Mouse (Mus musculus): ENCODE data around the gene Tpo. TPM values are rescaled to one million over a fixed set of nuclear protein-coding genes. Genes with fewer than 3 reads are reported as not detected.

Gene Tpo
- polyA plus RNA-seq, 1 experiment from 2014 or later: not detected

DNA sequence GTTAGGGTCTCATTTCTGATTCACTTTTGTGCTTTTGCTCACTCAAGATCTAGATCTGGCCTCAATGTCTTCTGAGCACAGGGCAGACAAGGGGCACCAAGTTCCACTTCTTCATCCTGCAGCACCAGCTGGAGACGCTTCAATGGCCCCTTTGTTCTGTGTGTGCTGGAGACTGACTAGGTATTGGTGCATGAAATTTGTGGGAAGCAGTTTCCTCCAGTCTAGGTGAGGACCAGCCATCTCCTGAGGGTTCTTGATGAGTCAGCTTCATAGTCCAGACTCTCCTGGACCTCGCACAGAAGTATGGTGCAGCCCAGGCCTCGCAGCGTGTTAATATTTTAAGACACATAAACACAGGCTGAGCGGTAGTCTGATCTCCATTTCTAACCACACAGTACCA is 97.7 kb downstream of the Tpo start:
- Histone ChIP-seq H3K4me3 (no peak overlapping the region), H3K27me3 (no peaks in the 10 kb centered on the region), H3K9ac (no peak overlapping the region), H3K4me2 (no peak overlapping the region), H3K27ac (no peak overlapping the region), H3K36me3 (no peaks in the 10 kb centered on the region), H3K4me1 (peaks cover 3% of the 10 kb centered on the region; the same call in 1 of the 2 replicates), H3K9me3 (no peaks in the 10 kb centered on the region)
- WGBS: 76% methylated on average over 5 of the region's 5 CpGs
- ATAC-seq (ENCODE audit: borderline replicate concordance, extremely low read depth, low FRiP score, low TSS enrichment): no peak

DNA sequence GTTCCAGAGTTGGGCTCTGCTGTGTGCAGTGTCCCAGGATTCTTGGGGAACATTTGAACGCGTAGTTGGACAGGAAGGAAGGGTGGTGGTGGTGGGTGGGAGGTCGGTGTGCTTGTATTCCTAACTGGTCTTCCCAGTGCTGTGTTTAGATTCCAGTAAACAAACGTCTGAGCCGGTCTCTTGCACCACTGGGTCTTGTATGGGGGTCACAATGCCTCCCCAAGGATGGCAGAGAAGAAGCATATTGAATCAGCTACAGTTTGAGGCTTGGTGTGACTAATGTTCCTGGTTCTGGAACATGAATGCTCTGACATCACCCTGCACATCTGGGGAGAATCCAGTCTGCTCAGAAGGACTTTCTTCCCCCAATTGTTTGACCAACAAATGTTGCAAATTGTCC is 101.9 kb downstream of the Tpo start:
- no peak overlapping the region for H3K27ac ChIP-seq
- no peak overlapping the region for H3K4me3 ChIP-seq
- no peaks in the 10 kb centered on the region for H3K9me3 ChIP-seq
- ATAC-seq (ENCODE audit: borderline replicate concordance, extremely low read depth, low FRiP score, low TSS enrichment): no peak
- H3K36me3 ChIP-seq: no peaks in the 10 kb centered on the region
- no peak overlapping the region for H3K4me2 ChIP-seq
- no peak overlapping the region for H3K9ac ChIP-seq
- 30% methylated on average over 5 of the region's 5 CpGs for WGBS
- H3K27me3 ChIP-seq: no peaks in the 10 kb centered on the region
- H3K4me1 ChIP-seq: peaks cover 4% of the 10 kb centered on the region; the same call in 1 of the 2 replicates

DNA sequence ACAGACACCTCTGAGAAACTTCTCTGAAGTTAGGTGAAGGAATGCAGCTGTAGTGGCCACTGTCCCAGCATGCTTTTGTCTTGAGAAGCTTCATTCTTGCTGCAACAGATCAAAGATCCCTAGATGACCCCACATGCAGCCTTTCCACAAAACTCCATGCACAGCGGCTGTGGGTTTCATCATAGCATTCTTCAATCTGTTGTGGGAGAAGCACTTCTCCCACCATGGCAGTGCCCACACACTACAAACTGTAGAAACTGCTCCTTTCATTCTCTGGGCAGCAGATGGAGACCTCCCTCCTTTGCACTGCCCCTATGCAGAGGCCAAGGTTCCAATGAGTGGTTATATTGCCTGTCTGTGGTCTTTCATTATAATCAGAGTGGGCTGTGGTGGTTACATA is 103.3 kb downstream of the Tpo start:
- H3K4me2 ChIP-seq: no peak overlapping the region
- WGBS: 86% methylated on average over 1 of the region's 1 CpGs

DNA sequence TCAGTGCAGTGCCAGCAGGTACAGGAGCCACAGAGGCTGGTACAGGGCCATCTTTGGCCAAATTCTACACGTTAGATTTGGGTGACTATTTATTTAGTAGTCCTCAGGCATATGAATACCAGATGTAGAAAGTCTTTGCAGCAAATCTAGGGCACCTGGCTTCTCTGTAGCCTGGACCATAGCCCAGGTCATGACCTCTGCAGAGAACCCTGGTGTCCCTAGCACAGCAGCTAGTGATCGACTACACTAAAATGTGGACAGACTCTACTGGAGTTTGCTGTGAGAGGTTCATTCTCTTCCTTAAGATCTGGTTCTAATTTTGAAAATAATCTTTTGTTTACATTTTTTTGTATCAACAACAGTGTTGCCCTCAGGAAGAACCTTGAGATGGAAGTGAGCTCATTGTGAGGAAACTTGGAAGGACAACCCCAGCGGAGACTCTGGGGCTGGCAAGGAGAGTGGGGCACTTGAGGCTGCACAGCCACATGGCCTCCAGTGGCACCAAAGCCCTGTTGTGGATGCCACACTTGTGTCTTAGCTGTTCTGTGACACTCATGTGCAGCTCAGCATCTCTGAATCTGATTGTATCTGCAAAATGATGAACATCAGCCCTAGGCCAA is 104.6 kb downstream of the Tpo start:
- 51% methylated on average over 3 of the region's 3 CpGs for WGBS
- H3K4me2 ChIP-seq: no peak overlapping the region
- no peak overlapping the region for H3K9ac ChIP-seq
- no peak overlapping the region for H3K4me3 ChIP-seq
- no peak for ATAC-seq (ENCODE audit: borderline replicate concordance, extremely low read depth, low FRiP score, low TSS enrichment)
- peaks cover 4% of the 10 kb centered on the region; the same call in 1 of the 2 replicates for H3K4me1 ChIP-seq
- H3K27ac ChIP-seq: no peak overlapping the region
- no peaks in the 10 kb centered on the region for H3K36me3 ChIP-seq
- H3K27me3 ChIP-seq: no peaks in the 10 kb centered on the region
- no peaks in the 10 kb centered on the region for H3K9me3 ChIP-seq

More for the DNA sequence above, 103.3 kb downstream of the Tpo start:
- Histone ChIP-seq H3K27me3 (no peaks in the 10 kb centered on the region), H3K4me1 (peaks cover 4% of the 10 kb centered on the region; the same call in 1 of the 2 replicates), H3K9ac (no peak overlapping the region), H3K36me3 (no peaks in the 10 kb centered on the region), H3K4me3 (no peak overlapping the region), H3K9me3 (no peaks in the 10 kb centered on the region), H3K27ac (no peak overlapping the region)
- ATAC-seq (ENCODE audit: borderline replicate concordance, extremely low read depth, low FRiP score, low TSS enrichment): no peak

DNA sequence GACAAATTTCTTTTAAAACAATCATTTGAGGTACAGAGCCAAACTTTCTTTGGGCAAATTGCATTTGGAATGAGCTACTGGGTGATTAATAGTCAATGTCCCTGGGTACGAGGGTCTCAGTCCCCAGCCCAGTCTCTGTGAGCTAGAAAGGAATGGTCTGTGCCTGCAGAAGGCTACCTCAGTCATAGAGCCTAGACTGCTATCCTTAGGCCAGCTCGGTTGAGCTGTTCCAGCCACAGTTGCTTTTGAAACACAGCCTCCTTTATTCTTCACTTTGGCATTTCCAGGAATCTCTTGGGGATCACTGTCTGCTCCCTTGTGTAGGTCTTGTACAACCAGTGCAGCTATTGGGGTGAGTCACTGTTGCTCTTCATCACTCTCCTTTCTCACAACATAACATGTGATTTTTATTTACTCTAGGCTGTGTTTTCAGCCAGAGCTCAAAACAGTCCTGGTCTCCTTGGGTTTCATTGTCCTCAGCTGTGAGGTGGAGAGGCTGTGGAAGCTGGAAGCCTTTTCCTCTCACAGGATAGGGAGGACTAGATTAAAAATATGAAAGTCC is 108.1 kb downstream of the Tpo start:
- no peak for ATAC-seq (ENCODE audit: borderline replicate concordance, extremely low read depth, low FRiP score, low TSS enrichment)
- Histone ChIP-seq H3K4me3 (no peak overlapping the region), H3K4me1 (peaks cover 4% of the 10 kb centered on the region; the same call in 1 of the 2 replicates), H3K9ac (no peak overlapping the region), H3K36me3 (no peaks in the 10 kb centered on the region), H3K4me2 (no peak overlapping the region), H3K9me3 (no peaks in the 10 kb centered on the region), H3K27ac (no peak overlapping the region), H3K27me3 (no peaks in the 10 kb centered on the region)
- 66% methylated on average over 2 of the region's 2 CpGs for WGBS

DNA sequence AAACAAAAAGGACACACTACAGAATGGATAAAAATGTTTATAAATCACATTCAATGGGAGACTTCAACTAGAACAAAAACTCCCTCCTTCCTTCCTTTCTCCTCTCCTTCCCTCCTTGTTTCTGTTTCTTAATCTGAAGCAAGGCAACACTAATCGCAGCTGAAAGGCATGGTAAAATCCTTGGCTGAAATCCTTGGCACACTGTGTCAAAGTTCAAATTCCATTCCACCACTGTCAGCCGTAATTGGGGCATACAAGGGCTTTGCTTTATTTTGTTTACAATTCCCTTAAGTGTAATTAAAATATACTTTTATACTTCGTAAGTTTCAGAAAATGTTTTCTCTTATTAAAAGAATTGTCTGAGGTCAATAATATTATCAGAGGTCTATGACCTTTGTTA is 108.9 kb downstream of the Tpo start:
- WGBS: 21% methylated on average over 3 of the region's 3 CpGs

DNA sequence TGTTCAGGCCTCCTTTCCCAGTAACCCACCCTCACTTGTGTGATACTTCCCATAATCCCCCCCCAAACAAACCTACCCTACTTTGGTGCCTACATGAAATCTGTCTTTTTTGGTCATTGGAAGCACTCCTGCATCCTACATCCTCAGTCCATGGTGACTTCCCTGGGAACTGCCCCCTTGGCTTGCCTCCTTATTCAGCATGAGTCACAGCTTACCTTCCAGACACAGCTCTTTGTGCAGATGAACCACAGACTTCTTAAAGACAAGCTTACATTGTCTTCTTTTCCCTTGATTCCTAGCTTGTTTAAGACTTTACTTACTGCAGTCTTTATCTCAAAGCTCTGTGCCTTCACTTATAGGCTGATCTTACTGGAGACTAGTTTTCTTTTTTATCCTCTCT is 112.0 kb downstream of the Tpo start:
- Histone ChIP-seq H3K27ac (no peak overlapping the region), H3K4me2 (no peak overlapping the region), H3K9ac (no peak overlapping the region), H3K36me3 (peaks cover 22% of the 10 kb centered on the region; the same call in 1 of the 2 replicates), H3K4me1 (no peaks in the 10 kb centered on the region), H3K27me3 (no peaks in the 10 kb centered on the region), H3K9me3 (no peaks in the 10 kb centered on the region), H3K4me3 (no peak overlapping the region)
- ATAC-seq (ENCODE audit: borderline replicate concordance, extremely low read depth, low FRiP score, low TSS enrichment): no peak

More for the DNA sequence above, 108.9 kb downstream of the Tpo start:
- Histone ChIP-seq H3K4me3 (no peak overlapping the region), H3K27me3 (no peaks in the 10 kb centered on the region), H3K9ac (no peak overlapping the region), H3K4me2 (no peak overlapping the region), H3K36me3 (peaks cover 3% of the 10 kb centered on the region; the same call in 1 of the 2 replicates), H3K27ac (no peak overlapping the region), H3K4me1 (peaks cover 4% of the 10 kb centered on the region; the same call in 1 of the 2 replicates), H3K9me3 (no peaks in the 10 kb centered on the region)
- ATAC-seq (ENCODE audit: borderline replicate concordance, extremely low read depth, low FRiP score, low TSS enrichment): no peak

DNA sequence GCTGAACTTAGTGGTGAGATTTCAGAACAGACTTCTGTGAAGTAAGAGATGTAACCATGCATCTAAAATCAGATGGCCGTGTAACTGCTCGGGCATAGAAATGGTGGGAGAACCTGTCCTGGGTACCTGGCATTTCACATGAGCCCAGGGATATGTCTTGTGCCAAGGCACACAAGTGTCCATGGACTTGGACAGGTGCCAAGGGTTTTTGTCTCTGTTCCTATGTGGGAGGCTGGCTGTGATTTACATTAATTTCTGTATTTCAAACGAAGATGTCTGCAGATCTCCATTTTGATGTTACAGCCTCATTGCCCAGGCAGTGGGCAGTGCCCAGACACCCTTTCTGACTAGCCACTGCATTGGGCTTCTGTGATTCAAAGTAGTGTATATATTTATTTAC is 115.3 kb downstream of the Tpo start:
- no peaks in the 10 kb centered on the region for H3K9me3 ChIP-seq
- no peak overlapping the region for H3K27ac ChIP-seq
- H3K9ac ChIP-seq: no peak overlapping the region
- no peak for ATAC-seq (ENCODE audit: borderline replicate concordance, extremely low read depth, low FRiP score, low TSS enrichment)
- H3K27me3 ChIP-seq: no peaks in the 10 kb centered on the region
- H3K4me3 ChIP-seq: no peak overlapping the region
- no peaks in the 10 kb centered on the region for H3K4me1 ChIP-seq
- 86% methylated on average over 3 of the region's 3 CpGs for WGBS
- H3K36me3 ChIP-seq: peaks cover 54% of the 10 kb centered on the region
- H3K4me2 ChIP-seq: no peak overlapping the region

DNA sequence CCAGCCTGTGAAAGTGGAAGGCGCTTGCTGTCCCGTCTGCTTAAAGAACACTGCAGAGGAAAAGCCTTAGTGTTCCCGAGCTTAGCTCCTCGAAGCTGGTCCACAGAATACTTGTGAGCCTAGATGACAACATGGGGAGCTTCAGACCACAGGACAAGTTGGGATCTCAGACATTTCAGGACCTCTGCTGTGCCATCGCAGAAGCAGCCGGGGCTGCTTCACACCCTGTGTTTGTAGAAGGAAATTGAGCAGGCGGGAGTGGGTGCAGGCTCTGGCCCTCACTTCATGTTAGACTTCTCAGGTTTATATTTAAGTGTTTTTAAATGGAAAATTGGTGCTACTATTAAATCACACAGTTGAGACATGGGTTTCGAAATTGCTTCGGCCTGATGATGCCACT is 116.9 kb downstream of the Tpo start:
- Histone ChIP-seq H3K4me3 (no peak overlapping the region), H3K27me3 (no peaks in the 10 kb centered on the region), H3K4me2 (no peak overlapping the region), H3K36me3 (peaks cover 59% of the 10 kb centered on the region), H3K27ac (no peak overlapping the region), H3K4me1 (no peaks in the 10 kb centered on the region), H3K9me3 (no peaks in the 10 kb centered on the region), H3K9ac (no peak overlapping the region)
- ATAC-seq (ENCODE audit: borderline replicate concordance, extremely low read depth, low FRiP score, low TSS enrichment): no peak
- 85% methylated on average over 9 of the region's 9 CpGs for WGBS

DNA sequence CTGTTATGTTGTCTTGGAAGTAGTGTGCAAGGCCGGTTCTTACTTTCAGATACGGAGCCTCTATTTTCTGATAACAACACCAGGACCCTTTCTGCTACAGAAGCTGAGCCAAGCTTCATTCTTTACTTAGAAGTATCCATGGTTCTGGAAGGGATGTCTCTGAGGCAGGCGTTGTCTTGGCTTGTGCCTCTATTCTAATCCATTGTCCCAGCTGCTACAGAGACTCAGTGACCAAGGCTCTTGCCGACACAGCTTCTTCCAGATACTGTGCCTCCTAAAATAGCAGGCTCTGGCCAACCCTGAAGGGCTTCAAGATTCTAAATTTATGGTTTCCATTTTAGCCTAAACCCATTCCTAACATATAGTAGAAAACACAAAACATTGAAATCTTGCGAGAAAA is 123.7 kb downstream of the Tpo start:
- Histone ChIP-seq H3K4me2 (no peak overlapping the region), H3K27ac (no peak overlapping the region), H3K9me3 (no peaks in the 10 kb centered on the region), H3K9ac (no peak overlapping the region), H3K4me3 (no peak overlapping the region), H3K36me3 (peaks cover 68% of the 10 kb centered on the region), H3K4me1 (no peaks in the 10 kb centered on the region), H3K27me3 (no peaks in the 10 kb centered on the region)
- ATAC-seq (ENCODE audit: borderline replicate concordance, extremely low read depth, low FRiP score, low TSS enrichment): no peak
- WGBS: 87% methylated on average over 5 of the region's 5 CpGs

DNA sequence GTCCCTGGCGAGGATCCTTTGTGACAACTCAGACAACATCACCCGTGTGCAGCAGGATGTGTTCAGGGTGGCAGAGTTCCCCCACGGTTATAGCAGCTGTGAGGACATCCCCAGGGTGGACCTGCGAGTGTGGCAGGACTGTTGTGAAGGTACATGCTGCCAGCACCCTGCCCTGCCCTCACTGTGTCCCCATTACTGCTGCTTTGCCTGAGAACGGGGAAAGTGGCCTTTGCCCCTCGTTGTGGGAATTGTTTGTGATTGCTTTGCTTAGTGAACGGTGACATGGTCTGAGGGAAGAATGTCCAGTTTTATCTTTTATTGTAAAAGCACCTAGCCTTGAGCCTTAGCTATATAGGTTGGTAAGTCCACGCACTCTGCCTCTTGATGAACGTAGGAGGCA is 125.8 kb downstream of the Tpo start:
- WGBS: 76% methylated on average over 9 of the region's 9 CpGs
- Histone ChIP-seq H3K36me3 (peaks cover 70% of the 10 kb centered on the region), H3K9me3 (no peaks in the 10 kb centered on the region), H3K4me3 (no peak overlapping the region), H3K4me1 (no peaks in the 10 kb centered on the region), H3K9ac (no peak overlapping the region), H3K4me2 (no peak overlapping the region), H3K27me3 (no peaks in the 10 kb centered on the region), H3K27ac (no peak overlapping the region)
- ATAC-seq (ENCODE audit: borderline replicate concordance, extremely low read depth, low FRiP score, low TSS enrichment): no peak

All from lung, embryonic 15.5 days (tissue).